Mouse (Mus musculus): ENCODE data around the gene Gk5. TPM values are rescaled to one million over a fixed set of nuclear protein-coding genes. Genes with fewer than 3 reads are reported as not detected.

Gk5 gene
- total and polyA plus RNA-seq, 3 experiments: 2.0 to 2.4 (median 2.2) TPM

DNA sequence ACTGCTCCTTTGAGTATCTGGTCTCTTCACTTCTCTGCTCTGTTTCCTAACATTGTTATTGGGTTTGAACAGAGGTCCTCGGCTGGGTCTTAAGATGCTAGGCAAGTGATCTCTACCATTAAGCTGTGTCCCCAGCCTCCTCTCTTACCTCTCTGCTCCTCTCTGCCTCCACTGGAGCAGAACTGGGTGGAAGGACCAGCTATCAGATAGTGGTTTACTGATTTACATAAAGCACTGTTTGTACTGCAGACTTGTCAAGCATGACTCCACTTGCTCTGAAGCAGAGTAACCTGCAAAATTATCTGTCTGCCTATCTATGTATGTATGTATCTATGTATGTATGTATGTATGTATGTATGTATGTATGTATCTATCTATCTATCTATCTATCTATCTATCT is 25.9 kb upstream of the Gk5 start:
- TF ChIP-seq PAX5 (IDR thresholded peaks at IDR 0.05; ENCODE audit: low read length) (no peak), USF2 (conservative IDR thresholded peaks at IDR 0.05; ENCODE audit: low read depth, low read length) (no peak), CHD2 (IDR thresholded peaks at IDR 0.05; ENCODE audit: low read length) (no peak), ZMIZ1 (IDR thresholded peaks at IDR 0.05; ENCODE audit: low read depth, low read length) (no peak), ELF1 (IDR thresholded peaks at IDR 0.05; ENCODE audit: low read depth, low read length) (no peak), E2F4 (IDR thresholded peaks at IDR 0.05; ENCODE audit: insufficient replicate concordance, low read depth, low read length) (no peak), GABPA (IDR thresholded peaks at IDR 0.05; ENCODE audit: insufficient replicate concordance, low read depth, low read length) (no peak), NRF1 (IDR thresholded peaks at IDR 0.05; ENCODE audit: low read depth, low read length) (no peak), SIN3A (IDR thresholded peaks at IDR 0.05; ENCODE audit: low read length) (no peak), IRF4 (IDR thresholded peaks at IDR 0.05; ENCODE audit: low read depth, low read length) (no peak)
- Histone ChIP-seq H3K4me1 (ENCODE audit: control insufficient read depth in 1 of 2, insufficient read depth in 2 of 2) (peaks cover 0 to 3% of the 10 kb centered on the region in 2 experiments; a peak in 1 of 4 replicates), H3K4me2 (ENCODE audit: insufficient read depth, low read depth, poor library complexity, severe bottlenecking) (no peak overlapping the region), H3K9ac (ENCODE audit: insufficient read depth, low read depth) (no peak overlapping the region), H3K27ac (ENCODE audit: insufficient read depth, low read depth) (no peak overlapping the region), H3K9me3 (replicated peaks; ENCODE audit: low read length) (peaks cover 13% of the 10 kb centered on the region), H3K27me3 (replicated peaks) (peaks cover 2% of the 10 kb centered on the region), H3K4me3 (replicated peaks in 1 of 3; ENCODE audit: low read depth in 2 of 3, low read length in 2 of 3, poor library complexity in 1 of 3) (no peak overlapping the region), H3K79me2 (replicated peaks; ENCODE audit: control insufficient read depth, extremely low read depth, insufficient read depth, poor library complexity, severe bottlenecking) (no peaks in the 10 kb centered on the region), H3K36me3 (replicated peaks in 1 of 2; ENCODE audit: control insufficient read depth in 1 of 2, insufficient read depth in 1 of 2, low read length in 1 of 2) (no peaks in the 10 kb centered on the region)
- DNase-seq (ENCODE audit: extremely low read depth): no peak
- in situ Hi-C loops (cut with MboI; ENCODE audit: low pct_ligation_motif_present, low pct_unique_long_range_greater_than_20kb, low sequenced_read_pairs): no loop called here
- dilution Hi-C loops (cut with MboI; ENCODE audit: extremely low pct_ligation_motif_present, extremely low pct_unique_long_range_greater_than_20kb, low sequenced_read_pairs): no loop called here

DNA sequence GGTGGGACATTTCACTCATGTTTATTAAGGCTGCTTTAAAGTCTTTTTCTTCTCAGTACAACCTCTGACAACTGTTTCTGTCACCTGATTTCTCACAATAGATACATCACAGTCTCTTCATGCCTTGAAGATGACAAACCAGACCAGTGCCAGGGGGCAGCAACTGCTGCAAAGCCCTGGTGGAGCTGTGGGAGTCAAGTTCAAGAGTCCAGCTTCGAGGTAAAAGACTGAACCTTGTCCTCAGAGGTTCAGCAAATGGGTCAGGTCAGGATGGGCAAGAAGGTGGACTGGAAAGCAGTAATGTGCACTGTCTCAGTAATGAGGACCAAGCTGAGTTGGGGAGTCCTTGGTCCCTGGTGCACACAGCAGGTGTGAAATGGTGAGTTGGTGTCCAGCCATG is 24.8 kb upstream of the Gk5 start:
- Histone ChIP-seq H3K9me3 (replicated peaks; ENCODE audit: low read length) (peaks cover 15% of the 10 kb centered on the region), H3K4me1 (ENCODE audit: control insufficient read depth in 1 of 2, insufficient read depth in 2 of 2) (peaks cover 0 to 3% of the 10 kb centered on the region in 2 experiments; a peak in 1 of 4 replicates), H3K36me3 (replicated peaks in 1 of 2; ENCODE audit: control insufficient read depth in 1 of 2, insufficient read depth in 1 of 2, low read length in 1 of 2) (no peaks in the 10 kb centered on the region), H3K27ac (ENCODE audit: insufficient read depth, low read depth) (no peak overlapping the region), H3K9ac (ENCODE audit: insufficient read depth, low read depth) (no peak overlapping the region), H3K4me3 (replicated peaks in 1 of 3; ENCODE audit: low read depth in 2 of 3, low read length in 2 of 3, poor library complexity in 1 of 3) (no peak overlapping the region), H3K27me3 (replicated peaks) (peaks cover 2% of the 10 kb centered on the region), H3K79me2 (replicated peaks; ENCODE audit: control insufficient read depth, extremely low read depth, insufficient read depth, poor library complexity, severe bottlenecking) (no peaks in the 10 kb centered on the region), H3K4me2 (ENCODE audit: insufficient read depth, low read depth, poor library complexity, severe bottlenecking) (no peak overlapping the region)
- dilution Hi-C loops (cut with MboI; ENCODE audit: extremely low pct_ligation_motif_present, extremely low pct_unique_long_range_greater_than_20kb, low sequenced_read_pairs) (no loop called here), in situ Hi-C loops (cut with MboI; ENCODE audit: low pct_ligation_motif_present, low pct_unique_long_range_greater_than_20kb, low sequenced_read_pairs) (no loop called here)
- no peak for DNase-seq (ENCODE audit: extremely low read depth)
- TF ChIP-seq GABPA (IDR thresholded peaks at IDR 0.05; ENCODE audit: insufficient replicate concordance, low read depth, low read length): no peak
- no peak for TF ChIP-seq CHD2 (IDR thresholded peaks at IDR 0.05; ENCODE audit: low read length)
- no peak for TF ChIP-seq MAFK (IDR thresholded peaks at IDR 0.05; ENCODE audit: insufficient replicate concordance, low read length)
- no peak for TF ChIP-seq ZC3H11A (IDR thresholded peaks at IDR 0.05; ENCODE audit: low read depth, low read length)
- TF ChIP-seq MAX (IDR thresholded peaks at IDR 0.05; ENCODE audit: low read length): no peak
- TF ChIP-seq EP300 (IDR thresholded peaks at IDR 0.05; ENCODE audit: low read length): no peak
- no peak for TF ChIP-seq E2F4 (IDR thresholded peaks at IDR 0.05; ENCODE audit: insufficient replicate concordance, low read depth, low read length)
- no peak for TF ChIP-seq CHD1 (IDR thresholded peaks at IDR 0.05; ENCODE audit: low read depth, low read length)
- TF ChIP-seq HCFC1 (IDR thresholded peaks at IDR 0.05; ENCODE audit: low read depth, low read length): no peak
- no peak for TF ChIP-seq TCF12 (IDR thresholded peaks at IDR 0.05; ENCODE audit: low read depth, low read length)

Data from CH12.LX (cell line).